Mouse (Mus musculus): ENCODE data around the gene Rgp1.
A peak's percentile ranks its signal among the peaks of the same experiment; 100 is the strongest.

Gene Rgp1

DNA sequence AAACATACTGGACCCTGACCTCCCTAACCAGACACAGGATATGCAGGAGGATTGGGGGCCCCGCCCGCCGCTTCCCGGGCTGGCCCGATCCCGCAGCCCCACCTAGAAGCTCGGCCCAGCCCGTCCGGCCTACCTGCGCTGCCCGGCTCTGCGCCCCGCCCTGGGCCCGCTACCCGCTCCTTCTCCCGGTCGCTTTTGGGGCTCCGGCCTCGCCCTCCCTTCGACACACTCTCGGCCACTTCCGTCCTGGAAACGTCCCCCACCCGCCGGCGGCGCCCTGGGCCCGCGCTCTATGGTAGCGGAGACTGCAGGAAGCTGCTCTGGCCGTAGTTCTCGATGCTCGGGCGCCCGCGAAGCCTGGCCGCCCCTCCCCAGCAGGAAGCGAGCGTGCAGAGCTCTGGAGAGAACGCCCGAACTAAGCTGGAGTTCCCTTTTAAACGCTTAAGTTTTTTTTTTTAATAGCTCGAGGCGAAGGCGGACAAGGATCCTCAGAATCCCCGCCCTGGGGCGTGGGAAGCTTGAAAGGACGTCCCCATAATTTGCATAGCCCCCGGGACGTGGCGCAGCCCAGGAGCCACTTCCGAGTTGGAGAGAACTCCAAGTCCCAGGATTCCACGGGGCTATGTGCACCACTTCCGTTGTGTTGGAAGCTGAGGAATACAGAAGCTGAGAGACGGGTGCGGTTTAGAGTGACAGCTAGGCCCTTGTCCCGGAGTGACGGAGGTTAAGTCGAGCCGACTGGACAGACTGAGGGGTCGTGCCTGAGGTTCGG lies 16.3 kb upstream of the Rgp1 start, which contains the start of the genes Creb3 and Tln1:
Gene Creb3 (plus strand): TSS at position 336 of the 772 bp plus-strand sequence.
Gene Tln1 (minus strand): TSS at position 695 of the 772 bp plus-strand sequence.
- peak; percentile 94 for DNase-seq (ENCODE audit: extremely low spot score)

DNA sequence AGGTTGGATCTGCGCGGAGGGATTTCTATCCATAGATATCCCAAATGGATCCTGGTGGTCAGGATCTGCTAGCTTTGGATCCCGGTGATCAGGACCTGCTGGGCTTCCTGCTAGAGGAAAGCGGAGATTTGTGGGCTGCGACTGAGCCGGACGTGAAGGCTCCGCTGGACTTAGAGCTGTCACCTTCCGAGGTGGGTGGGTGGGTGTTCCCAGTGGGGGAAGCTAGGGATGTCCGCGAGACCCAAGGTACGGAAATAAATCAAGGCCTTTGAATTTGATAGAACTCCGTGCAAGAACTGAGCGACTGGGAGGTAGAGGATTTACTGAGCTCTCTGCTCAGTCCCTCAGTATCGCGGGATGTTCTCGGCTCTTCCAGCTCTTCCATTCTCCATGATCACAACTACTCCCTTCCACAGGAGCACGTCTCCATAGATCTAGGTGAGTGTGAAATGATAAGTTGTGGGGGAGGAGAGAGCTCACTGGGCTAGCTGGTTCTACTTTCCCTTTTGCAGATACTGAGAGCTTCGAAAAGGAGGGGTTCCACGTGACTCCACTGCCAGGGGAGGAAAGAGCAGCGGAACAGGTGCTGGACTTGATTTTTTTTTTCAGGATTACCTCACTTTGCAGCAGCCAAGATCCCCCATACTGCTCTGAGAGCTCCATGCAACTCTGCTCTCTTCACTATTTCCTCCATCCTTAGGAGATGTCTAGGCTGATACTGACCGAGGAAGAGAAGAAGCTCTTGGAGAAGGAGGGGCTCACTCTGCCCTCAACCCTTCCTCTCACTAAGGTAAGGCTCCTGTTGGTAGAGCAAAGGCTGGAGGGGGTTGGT lies 15.5 kb upstream of the Rgp1 start:
- no peak for DNase-seq (ENCODE audit: extremely low spot score)

DNA sequence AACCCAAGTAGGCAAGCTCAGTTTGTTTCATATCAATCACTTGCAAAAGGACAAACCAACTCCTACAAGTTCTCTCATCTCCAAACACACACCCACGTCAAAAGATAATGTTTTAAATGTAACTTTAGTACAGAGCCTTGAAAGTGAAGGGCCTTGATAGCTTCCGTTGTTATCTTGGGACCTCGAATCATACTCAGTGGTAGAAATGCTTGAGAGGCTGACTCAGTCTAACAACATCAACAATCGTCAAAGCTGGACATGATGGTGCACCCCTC lies 15.0 kb upstream of the Rgp1 start:
- DNase-seq (ENCODE audit: extremely low spot score), result no peak

DNA sequence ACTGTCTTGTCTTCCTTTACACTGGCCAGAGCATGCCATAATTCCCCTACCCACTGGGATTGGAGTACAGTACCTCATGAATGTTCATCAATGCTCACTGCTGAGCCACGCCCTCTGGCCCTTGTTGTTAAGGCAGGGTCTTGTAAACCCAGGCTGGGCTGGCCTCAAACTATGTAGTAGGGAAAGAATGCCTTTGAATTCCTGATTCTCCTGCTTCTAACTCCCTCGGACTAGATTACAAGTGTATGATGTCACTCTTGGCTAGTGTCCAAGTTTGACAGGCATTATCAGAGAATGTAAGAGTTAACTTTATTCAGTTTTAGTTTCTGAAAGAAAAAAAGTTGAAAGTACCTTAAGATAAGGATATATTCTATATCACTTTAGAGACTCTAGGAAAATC lies 14.3 kb upstream of the Rgp1 start:
- DNase-seq (ENCODE audit: extremely low spot score), result no peak

DNA sequence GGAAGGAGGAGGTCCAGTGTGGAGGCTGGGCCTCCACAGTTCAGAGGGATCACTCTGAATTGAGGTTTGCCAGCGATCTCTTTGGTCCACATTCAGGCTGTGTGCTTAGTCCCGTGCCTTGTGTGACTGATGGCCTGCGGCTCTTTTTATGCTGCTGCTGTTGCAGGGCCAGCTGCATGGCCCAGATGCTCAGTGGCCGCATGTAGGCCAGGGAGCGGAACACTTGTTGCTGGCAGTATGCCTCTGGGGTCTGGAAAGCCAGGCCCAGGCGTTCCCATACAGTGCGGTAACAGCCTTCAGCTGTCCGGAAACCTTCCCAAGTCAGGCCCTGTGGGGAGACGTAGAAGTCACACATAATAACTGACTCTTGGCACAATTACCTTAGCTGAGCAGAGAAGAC lies 11.4 kb upstream of the Rgp1 start:
- no peak for DNase-seq (ENCODE audit: extremely low spot score)

DNA sequence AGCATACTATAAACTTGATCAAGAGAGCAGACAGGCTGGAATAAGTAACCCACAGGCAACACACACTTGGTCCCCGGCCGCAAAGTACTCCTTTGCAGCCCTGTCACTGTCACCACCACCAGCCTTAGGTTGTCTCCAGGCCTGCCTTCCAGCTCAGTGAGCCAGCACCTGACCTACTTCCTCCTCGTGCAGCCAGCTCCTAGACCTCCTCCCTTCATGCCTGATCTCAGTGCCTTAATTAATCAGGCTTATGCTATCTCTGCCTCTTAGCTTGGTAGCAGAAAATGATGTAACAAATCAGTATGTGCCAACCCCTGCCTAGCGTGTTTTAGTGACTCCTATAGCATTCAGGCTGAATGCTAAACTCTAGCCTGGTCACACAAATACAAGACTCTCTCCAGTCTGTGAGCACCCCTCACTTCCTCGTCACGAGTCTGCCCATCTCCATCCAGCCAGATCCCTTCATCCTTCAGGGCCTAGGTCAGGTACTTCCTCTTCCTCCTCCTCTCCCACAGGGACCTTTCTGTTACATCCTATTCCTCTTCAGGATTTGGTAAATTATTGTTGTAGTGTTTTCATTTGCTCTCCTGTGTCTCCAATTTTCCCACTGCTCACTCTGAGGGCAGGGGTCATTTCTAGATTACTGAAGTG lies 7.0 kb upstream of the Rgp1 start:
- DNase-seq (ENCODE audit: extremely low spot score), result no peak

DNA sequence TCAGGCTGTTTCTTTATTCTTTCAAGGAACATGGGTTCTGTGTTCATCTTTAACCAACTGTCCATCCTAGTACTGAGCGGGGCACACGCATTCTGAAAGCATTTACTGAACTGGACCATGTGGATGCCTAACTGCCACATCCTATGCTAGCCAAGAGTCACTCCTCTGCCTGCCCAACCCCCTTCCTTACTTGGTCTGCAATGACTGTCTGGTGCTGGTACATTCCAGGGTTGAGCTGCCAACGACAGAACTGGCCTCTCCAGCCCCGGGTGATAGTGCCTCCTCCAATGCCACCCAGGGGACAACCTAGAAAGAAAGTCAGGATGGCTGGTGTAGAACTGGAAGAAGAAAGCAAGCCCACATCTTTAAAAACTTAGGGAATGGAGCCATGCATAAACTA lies 5.0 kb upstream of the Rgp1 start:
- no peak for DNase-seq (ENCODE audit: extremely low spot score)

DNA sequence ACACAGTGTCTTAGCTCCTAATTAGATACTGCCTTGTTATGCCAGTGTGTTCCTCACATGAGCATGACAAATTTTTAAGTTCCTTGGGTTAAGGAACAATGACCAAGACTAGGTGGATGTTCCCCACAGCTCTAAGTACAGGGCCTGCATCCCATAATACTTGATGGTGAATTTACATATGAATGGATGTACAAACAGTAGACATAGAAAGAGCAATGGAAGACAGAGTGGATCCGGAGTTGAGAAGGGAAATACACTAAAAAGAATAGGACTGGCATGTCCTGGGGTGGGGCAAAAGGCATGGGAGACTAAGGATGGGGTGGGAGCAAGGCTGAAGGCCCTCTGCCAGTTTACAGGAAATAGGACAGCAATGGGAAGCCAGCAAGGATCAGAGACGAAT lies 3.2 kb upstream of the Rgp1 start:
- no peak for DNase-seq (ENCODE audit: extremely low spot score)

DNA sequence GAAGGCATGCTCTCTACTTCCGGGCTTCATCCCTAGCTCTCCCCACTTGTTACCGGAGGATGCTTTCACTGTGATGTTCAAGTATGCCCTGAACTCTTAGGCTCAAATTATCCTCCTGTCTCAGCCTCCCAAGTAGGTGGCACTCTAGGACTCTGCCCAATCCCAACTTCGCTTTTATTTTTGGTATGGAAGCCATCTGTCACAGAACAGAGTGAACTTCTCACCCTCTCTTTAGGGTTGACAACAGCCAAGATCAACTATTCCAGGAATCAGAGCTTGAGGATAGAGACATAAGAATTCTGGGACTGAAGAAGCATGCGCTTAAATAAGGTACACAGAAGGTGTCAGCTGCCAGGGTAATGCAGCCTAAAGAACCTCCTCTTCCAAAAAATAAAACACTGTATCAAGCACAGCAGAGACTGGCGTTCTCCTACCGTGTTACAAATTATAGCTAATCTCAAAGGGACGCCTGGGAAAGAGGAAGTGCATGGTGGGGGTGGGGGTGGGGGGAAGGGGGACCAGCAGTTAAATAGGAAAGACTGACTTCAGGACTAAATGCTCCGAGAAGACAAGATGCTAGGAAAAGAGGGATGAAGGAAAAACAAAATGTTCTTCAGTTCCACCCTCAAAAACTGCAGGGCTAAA lies 1.2 kb upstream of the Rgp1 start:
- no peak for DNase-seq (ENCODE audit: extremely low spot score)

DNA sequence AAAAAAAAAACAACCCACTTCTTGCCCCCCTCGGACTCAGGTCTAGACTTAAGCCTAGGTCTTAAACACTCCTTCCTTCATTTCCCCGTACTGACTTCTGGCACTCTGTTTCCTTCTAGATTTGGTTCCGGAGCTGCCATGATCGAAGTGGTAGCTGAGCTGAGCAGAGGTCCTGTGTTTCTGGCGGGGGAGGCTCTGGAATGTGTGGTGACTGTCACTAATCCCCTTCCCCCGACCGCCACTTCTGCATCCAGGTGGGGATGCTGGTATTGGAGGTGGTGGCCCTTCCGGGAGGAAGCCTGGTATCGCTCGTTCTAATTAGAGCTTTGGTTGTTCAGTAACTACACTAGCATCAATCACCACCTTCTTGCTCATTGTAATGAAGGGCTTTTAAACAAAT lies 741 bp downstream of the Rgp1 start:
- DNase-seq (ENCODE audit: extremely low spot score), result no peak

DNA sequence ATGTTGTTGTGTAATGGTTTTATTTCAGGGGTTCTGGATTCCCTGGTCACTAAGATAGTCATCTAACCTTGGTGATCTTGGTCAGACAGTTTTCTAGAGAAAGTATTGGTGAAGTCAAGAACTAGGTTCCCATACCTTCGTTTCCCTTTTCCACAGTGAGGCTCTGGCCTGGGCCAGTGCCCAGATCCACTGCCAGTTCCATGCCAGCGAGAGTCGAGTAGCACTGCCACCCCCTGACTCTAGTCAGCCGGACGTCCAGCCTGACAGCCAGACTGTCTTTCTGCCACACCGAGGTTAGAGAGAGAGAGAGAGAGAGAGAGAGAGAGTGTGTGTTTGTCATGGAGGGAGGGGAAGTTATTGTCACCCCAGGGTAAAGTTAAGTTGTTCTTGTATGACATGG lies 1.2 kb downstream of the Rgp1 start:
- DNase-seq (ENCODE audit: extremely low spot score), result no peak

DNA sequence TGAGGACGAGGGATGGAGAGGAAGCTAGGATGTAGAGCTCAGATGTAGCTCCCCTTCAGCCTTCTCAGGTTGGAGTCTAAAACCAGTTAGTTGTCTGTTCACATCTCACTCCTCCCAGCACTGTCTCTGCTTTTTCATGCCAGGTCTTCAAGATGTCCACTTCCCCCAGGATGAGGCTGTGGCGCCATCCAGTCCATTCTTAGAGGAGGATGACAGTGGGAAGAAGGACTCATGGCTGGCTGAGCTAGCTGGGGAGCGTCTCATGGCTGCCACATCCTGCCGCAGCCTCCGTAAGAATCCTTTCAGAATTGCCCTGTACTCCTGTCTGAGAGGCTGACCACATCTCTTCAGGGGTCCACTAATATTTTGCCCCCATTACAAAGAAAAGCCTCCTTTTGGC lies 2.2 kb downstream of the Rgp1 start:
- DNase-seq (ENCODE audit: extremely low spot score), result no peak

DNA sequence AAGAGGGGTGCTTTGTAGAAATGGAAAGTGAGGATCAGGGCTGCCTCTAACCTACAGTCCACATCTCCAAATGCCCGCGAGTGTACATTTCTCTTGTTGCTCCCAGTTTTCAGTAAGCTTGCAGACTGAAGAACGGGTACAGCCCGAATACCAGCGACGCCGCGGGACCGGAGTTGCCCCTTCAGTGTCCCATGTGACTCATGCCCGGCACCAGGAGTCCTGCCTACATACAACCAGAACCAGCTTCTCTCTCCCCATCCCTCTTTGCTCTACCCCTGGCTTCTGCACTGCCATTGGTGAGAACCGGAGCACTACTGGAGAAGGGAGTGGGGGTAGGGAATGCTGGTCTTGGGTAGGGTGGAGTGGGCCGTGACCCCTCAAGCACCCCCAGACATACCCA lies 2.9 kb downstream of the Rgp1 start:
- DNase-seq (ENCODE audit: extremely low spot score), result no peak

DNA sequence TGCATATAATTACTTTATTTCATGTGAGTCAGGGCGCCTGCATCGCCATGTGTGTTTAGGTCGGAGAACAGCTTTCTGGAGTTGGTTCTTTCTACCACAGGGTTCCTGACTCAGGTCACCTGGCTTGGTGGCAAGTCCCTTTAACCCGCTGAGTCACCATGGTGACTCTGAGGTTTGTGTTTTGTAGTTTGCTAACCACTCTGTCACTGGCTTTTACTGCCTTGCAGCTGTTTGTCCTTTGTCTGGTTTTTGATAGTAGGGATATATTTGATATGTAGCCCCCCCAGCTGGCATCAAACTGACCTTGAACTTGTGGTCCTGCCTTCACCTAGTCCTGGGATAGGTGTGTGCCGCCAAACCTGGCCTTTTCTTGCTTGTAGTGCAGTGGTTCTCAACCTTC lies 3.7 kb downstream of the Rgp1 start:
- DNase-seq (ENCODE audit: extremely low spot score), result no peak

DNA sequence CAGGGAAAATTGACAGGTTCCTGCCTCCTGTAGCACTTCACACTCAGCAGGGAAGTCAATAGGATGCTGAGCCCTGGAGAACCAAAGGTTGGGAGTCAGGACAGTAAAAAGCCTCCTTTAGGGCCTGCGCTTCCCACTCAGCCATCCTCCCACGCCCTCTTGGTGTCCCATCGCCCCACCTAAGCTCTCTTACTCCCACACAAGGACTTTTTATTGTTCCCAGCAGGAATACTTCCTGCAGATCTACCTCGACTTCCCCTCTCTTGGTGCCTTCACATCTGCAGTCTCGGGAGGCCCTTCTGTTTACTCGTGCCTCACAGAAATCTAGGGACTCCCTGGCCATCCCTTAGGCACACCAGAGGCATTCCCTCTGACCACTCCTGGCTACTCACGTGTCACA lies 4.9 kb downstream of the Rgp1 start:
- DNase-seq (ENCODE audit: extremely low spot score), result no peak

DNA sequence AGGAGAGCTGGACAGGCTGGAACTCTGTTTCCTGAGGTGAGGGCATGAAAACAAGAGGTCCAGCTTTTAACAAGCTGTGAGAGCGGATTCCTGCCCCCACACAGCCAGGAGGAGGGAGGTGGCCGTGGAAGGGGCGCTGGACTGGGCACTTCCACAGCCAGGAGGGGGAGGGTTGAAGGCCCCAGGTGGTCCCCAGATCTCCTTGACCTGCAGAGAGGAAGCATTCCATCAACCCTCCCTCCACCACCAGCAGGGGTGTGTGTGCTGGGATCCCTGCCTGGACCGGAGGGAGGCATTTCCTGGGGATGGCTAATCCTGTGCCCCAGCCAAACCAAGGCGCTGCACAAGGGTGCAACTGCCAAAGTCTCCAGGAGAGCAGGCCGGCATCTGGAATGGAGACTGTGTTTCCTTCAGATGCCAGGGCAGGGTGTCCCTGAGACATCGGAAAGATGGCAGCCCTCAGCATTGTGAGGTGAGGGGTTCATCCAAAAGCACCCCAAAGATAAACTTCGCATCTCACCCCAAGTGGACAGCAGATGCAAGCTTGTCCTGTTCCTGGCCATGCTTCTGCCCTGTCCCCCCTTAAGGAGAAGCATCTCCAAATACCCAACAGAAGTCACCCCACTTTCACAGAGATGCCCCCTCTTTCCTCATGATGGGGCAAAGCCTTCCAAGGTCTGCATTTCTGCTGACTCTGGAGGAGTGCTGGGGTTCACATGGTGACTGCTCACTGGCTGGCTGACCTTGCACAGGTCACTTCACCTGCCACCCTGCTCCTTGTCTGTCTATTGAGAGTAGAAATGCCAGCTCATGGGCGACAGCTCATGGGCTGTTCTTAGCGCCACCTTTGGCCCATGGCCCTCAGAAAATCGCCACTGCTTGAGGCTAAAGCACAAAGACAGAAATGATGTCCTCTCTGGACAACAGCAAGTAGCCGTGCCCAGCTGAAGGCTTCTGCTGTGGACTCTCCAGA lies 6.2 kb downstream of the Rgp1 start, which contains the start of gene Msmp:
Gene Msmp (minus strand): TSS at position 51 of the 973 bp plus-strand sequence.
- no peak for DNase-seq (ENCODE audit: extremely low spot score)

DNA sequence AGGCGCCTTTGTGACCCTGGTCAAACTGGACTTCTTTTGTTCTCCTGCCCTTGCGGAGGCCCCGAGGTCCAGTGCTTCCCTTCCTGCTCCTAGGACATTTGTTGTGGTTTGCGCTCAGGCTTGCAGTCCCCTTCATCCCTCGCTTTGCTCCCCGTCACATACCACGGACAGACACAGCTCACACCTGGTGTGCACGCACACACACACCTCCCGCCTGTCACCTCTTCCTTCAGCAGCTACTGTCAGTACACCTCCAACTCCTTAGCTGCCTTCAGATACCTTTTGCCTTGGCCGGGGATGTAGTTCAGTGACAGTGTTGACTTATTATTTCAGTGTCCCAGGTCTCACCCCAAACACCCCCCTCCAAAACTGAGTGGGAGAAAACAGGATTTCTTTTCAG lies 7.2 kb downstream of the Rgp1 start:
- DNase-seq (ENCODE audit: extremely low spot score), result no peak

DNA sequence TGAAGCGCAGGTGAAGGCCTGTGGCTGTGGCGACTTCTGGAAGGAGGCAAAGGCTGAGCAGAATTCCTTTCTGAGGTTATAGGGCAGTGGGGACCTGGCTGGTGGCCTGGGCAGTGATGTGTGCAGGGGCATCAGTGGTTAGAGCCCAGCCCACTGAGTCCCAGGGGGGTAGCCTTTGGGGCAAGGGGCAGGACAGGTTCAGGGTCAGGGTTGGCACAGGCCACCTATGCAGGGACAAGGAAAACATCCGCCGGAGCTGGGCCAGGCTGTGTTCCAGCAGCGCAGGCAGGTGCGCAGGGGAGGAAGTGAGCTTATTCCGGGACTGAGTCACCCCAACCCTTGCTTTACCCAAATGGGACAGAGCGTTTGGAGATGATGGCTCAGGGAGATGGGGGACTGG lies 7.9 kb downstream of the Rgp1 start:
- DNase-seq (ENCODE audit: extremely low spot score), result no peak

DNA sequence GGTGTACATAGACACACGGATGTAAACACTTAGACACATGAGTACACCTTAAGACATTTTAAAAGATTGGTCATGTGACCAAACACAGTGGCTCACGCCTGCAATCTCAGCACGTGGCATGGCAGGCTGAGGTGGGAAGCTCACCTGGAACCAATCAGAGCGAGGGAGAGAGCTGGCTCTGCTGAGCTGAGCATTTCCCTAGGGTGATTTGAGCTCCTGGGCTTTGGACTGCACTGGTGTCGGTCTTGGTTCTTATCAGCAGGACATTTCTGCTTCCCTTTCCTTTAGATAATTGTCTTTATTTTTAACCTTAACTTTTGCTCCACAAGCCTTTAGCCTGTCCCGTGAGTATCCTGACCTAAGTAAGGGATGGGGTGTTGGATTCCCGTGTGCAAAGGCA lies 9.2 kb downstream of the Rgp1 start:
- no peak for DNase-seq (ENCODE audit: extremely low spot score)

DNA sequence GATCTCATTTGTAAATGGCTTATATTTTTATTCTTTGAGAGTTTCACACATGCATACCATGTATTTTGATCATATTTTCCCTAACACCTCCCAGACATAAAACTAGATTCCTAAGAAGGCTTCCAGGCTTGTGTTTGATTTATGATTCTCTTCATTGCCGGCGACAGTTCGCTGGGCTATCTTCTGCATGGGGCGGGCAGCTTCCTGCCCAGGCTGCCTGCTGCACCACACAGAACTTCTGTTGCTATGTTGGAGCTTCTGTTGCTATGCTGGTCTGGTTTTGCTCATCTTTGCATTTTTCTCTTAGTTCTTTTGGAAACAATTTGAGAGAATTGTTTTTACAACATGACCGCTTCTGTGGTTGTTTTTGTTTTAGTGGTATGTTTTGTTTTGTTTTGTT lies 13.0 kb downstream of the Rgp1 start:
- no peak for DNase-seq (ENCODE audit: extremely low spot score)

DNA sequence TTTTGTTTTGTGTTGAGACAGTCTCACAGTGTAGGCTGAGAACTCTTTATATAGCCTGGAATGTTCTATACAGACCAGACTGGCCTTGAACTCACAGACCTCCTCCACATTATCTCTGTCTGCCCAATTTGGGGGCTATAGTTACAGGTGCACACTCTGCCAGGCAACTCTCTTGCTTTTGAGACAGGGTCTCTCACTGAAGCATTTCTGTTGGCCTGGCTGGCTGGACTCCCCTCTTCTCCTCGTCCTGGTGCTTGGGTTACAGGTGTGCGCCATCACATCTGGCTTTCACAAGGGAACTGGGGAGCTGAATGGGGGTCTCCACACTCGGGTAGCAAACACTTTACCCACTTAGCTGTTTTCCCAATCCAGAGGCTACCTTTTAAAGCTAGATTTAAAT lies 13.4 kb downstream of the Rgp1 start:
- DNase-seq (ENCODE audit: extremely low spot score), result no peak

All from embryo, embryonic 9.5 days (tissue).